Mouse (Mus musculus) myocyte (in vitro differentiated cells): ENCODE results near the gene Cdc5l. TPM values are rescaled to one million over a fixed set of nuclear protein-coding genes. Genes with fewer than 3 reads are reported as not detected.
A peak's percentile ranks its signal among the peaks of the same experiment; 100 is the strongest.

Experiments used
- H3K27me3 ChIP-seq: one replicate; pipeline ENCODE4 v1.6.1; 2011; ENCODE audit not compliant: control insufficient read depth, insufficient read depth, insufficient read length
- H3K36me3 ChIP-seq: one replicate; pipeline ENCODE4 v1.6.1; 2011; ENCODE audit not compliant: control insufficient read depth, insufficient read depth
- H3K4me2 ChIP-seq: one replicate; pipeline ENCODE4 v1.6.1; 2011; ENCODE audit warnings: low read depth, control low read depth
- H3K4me3 ChIP-seq: one replicate; pipeline ENCODE4 v1.5.1; 2011; ENCODE audit warnings: mild to moderate bottlenecking, control low read depth, moderate library complexity
- H3K79me2 ChIP-seq: one replicate; pipeline ENCODE4 v1.6.1; 2011; ENCODE audit not compliant: control insufficient read depth, insufficient read depth
- H3ac ChIP-seq: one replicate; pipeline ENCODE4 v1.6.1; 2011; ENCODE audit not compliant: control insufficient read depth, insufficient read length
- CEBPB ChIP-seq: IDR thresholded peaks from 2 replicates; pipeline ENCODE4 v1.6.1; 2011; ENCODE audit warnings: mild to moderate bottlenecking, moderate library complexity; ENCODE audit not compliant: poor library complexity, insufficient read depth, severe bottlenecking
- E2F4 ChIP-seq: IDR thresholded peaks from one replicate; pipeline ENCODE4 v1.6.1; 2011; ENCODE audit warnings: mild to moderate bottlenecking, control low read depth, moderate library complexity; ENCODE audit not compliant: insufficient read depth
- MAX ChIP-seq: IDR thresholded peaks from one replicate; pipeline ENCODE4 v1.6.1; 2011; ENCODE audit warnings: low read depth, mild to moderate bottlenecking, control low read depth
- MYOD1 ChIP-seq, 3 experiments: IDR thresholded peaks; one replicate each; pipeline ENCODE4 v1.6.1; 2011; ENCODE audit warnings: control low read depth in 2 of 3, low read depth in 2 of 3, mild to moderate bottlenecking in 2 of 3, moderate library complexity in 1 of 3; ENCODE audit not compliant: insufficient read length in 2 of 3, control insufficient read depth in 1 of 3
- MYOG ChIP-seq, 3 experiments: IDR thresholded peaks; one replicate each; pipeline ENCODE4 v1.6.1; 2011; ENCODE audit warnings: control low read depth in 2 of 3, low read depth in 2 of 3, mild to moderate bottlenecking in 2 of 3; ENCODE audit not compliant: insufficient read length in 2 of 3, control insufficient read depth in 1 of 3, insufficient read depth in 1 of 3
- POLR2A ChIP-seq: IDR thresholded peaks from one replicate; pipeline ENCODE4 v1.6.1; 2011; ENCODE audit warnings: low read depth, mild to moderate bottlenecking, control low read depth, moderate library complexity; ENCODE audit not compliant: insufficient read length
- POLR2AphosphoS2 ChIP-seq: IDR thresholded peaks from one replicate; pipeline ENCODE4 v1.6.1; 2011; ENCODE audit warnings: low read depth, control low read depth; ENCODE audit not compliant: insufficient read length
- REST ChIP-seq: IDR thresholded peaks from one replicate; pipeline ENCODE4 v1.6.1; 2011; ENCODE audit warnings: mild to moderate bottlenecking, control low read depth, moderate library complexity; ENCODE audit not compliant: insufficient read depth, insufficient read length
- SRF ChIP-seq: IDR thresholded peaks from one replicate; pipeline ENCODE4 v1.6.1; 2011; ENCODE audit warnings: low read depth; ENCODE audit not compliant: control insufficient read depth, insufficient read length
- TCF12 ChIP-seq: IDR thresholded peaks from one replicate; pipeline ENCODE4 v1.6.1; 2011; ENCODE audit warnings: mild to moderate bottlenecking, control low read depth; ENCODE audit not compliant: poor library complexity, insufficient read depth, severe bottlenecking
- TCF3 ChIP-seq: IDR thresholded peaks from one replicate; pipeline ENCODE4 v1.6.1; 2011; ENCODE audit warnings: low read depth, control low read depth; ENCODE audit not compliant: insufficient read length
- USF1 ChIP-seq: IDR thresholded peaks from one replicate; pipeline ENCODE4 v1.6.1; 2011; ENCODE audit warnings: low read depth, mild to moderate bottlenecking, control low read depth, moderate library complexity
- polyA plus RNA-seq: library from polyadenylated mRNA; unstranded; fragments of >200 nt; fragmentation: generic; extraction: Trizol; gene quantifications from one replicate; pipeline ENCODE4 v1.2.1, GENCODE M21; 2012; ENCODE audit warnings: missing spikeins

The Cdc5l gene
- polyA plus RNA-seq, result 26.8 TPM

GRCm38 (mm10) chr17:45433419-45434261 lies at the start of gene Cdc5l:
TSS of gene Cdc5l (minus strand) at chr17:45433737.
- Histone ChIP-seq H3ac (peak within 1 kb of the TSS; percentile 26), H3K27me3 (no peaks in the 10 kb centered on the region), H3K4me2 (peak within 1 kb of the TSS; percentile 89), H3K36me3 (peaks cover under 1% of the 10 kb centered on the region), H3K79me2 (peaks cover 45% of the 10 kb centered on the region), H3K4me3 (peak within 1 kb of the TSS; percentile 94)
- TF ChIP-seq CEBPB, result no peak
- TF ChIP-seq POLR2A, result peak; percentile 78
- no peak for TF ChIP-seq USF1
- TF ChIP-seq MYOG (IDR thresholded peaks at IDR 0.05; ENCODE audit: control insufficient read depth in 1 of 3, insufficient read depth in 1 of 3, insufficient read length in 2 of 3, low read depth in 2 of 3), result peak in 1 of 3 experiments; percentile 20
- TF ChIP-seq POLR2AphosphoS2, result peak; percentile 92
- no peak for TF ChIP-seq TCF3

- TF ChIP-seq TCF12 (no peak), USF1 (no peak), MYOG (IDR thresholded peaks at IDR 0.05; ENCODE audit: control insufficient read depth in 1 of 3, insufficient read depth in 1 of 3, insufficient read length in 2 of 3, low read depth in 2 of 3) (no peak), E2F4 (no peak), SRF (no peak), POLR2A (no peak), POLR2AphosphoS2 (no peak), MYOD1 (IDR thresholded peaks at IDR 0.05; ENCODE audit: control insufficient read depth in 1 of 3, insufficient read length in 2 of 3, low read depth in 2 of 3) (no peak), TCF3 (no peak), MAX (no peak), REST (no peak), CEBPB (no peak)
- H3K27me3 ChIP-seq, result peaks cover 10% of the 10 kb centered on the region
- H3K4me3 ChIP-seq, result no peak overlapping the region
- H3K79me2 ChIP-seq, result no peaks in the 10 kb centered on the region
- H3K36me3 ChIP-seq, result no peaks in the 10 kb centered on the region
- no peak overlapping the region for H3K4me2 ChIP-seq
- H3ac ChIP-seq, result no peak overlapping the region
These were observed 46.9 kb upstream of the Cdc5l start for GRCm38 (mm10) chr17:45480429-45480828.

GRCm38 (mm10) chr17:45478234-45478825 lies 44.8 kb upstream of the Cdc5l start:
- Histone ChIP-seq H3K4me2 (no peak overlapping the region), H3K27me3 (peaks cover 10% of the 10 kb centered on the region), H3K4me3 (no peak overlapping the region), H3ac (no peak overlapping the region), H3K36me3 (no peaks in the 10 kb centered on the region), H3K79me2 (no peaks in the 10 kb centered on the region)
- TF ChIP-seq MYOG (IDR thresholded peaks at IDR 0.05; ENCODE audit: control insufficient read depth in 1 of 3, insufficient read depth in 1 of 3, insufficient read length in 2 of 3, low read depth in 2 of 3), result no peak
- TF ChIP-seq REST, result no peak
- TF ChIP-seq CEBPB, result no peak
- no peak for TF ChIP-seq MAX
- no peak for TF ChIP-seq TCF3
- TF ChIP-seq SRF, result no peak
- no peak for TF ChIP-seq USF1
- no peak for TF ChIP-seq POLR2AphosphoS2
- no peak for TF ChIP-seq POLR2A
- no peak for TF ChIP-seq TCF12
- TF ChIP-seq MYOD1 (IDR thresholded peaks at IDR 0.05; ENCODE audit: control insufficient read depth in 1 of 3, insufficient read length in 2 of 3, low read depth in 2 of 3), result no peak
- no peak for TF ChIP-seq E2F4

- Histone ChIP-seq H3K79me2 (no peaks in the 10 kb centered on the region), H3K4me2 (peak within 1 kb of the TSS; percentile 72), H3ac (no peak within 1 kb of the TSS), H3K36me3 (no peaks in the 10 kb centered on the region), H3K27me3 (peaks cover 8% of the 10 kb centered on the region), H3K4me3 (peak within 1 kb of the TSS; percentile 22)
- TF ChIP-seq POLR2AphosphoS2 (no peak), MAX (no peak), TCF3 (no peak), SRF (no peak)
These were observed 41.3 kb upstream of the Cdc5l start, which contains the start of gene Spats1 for GRCm38 (mm10) chr17:45474669-45475465. TSS of gene Spats1 (minus strand) at chr17:45475415.
